Mouse (Mus musculus): ENCODE measurements around the gene Nefh. TPM values are rescaled to one million over a fixed set of nuclear protein-coding genes. Genes with fewer than 3 reads are reported as not detected.

Nefh gene
- 1.1 TPM for polyA plus RNA-seq (2014; fragmentation: Illumina TruSeq; extraction: RNeasy Lipid Tissue Mini Kit (QIAGEN cat#74804); ENCODE audit: low read depth, low replicate concordance)

DNA sequence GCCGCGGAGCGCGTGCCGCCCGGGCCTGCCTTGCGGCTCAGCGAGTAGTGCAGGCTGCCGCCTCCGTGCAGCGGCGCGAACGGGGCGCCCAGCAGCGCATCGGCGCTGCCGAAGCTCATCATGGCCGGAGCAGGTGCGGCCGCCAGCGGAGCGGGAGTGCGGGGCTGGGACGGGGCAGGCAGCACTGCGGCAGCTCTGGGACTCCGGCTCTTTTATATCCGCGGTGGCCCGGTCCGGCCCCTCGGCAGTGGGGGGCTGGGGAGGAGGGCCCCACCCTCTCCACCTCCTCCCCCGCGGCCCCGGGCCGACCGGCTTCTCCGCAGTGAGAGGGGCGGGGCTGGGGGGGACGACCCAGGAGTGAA lies at the start of gene Nefh:
Gene Nefh, minus strand, starts transcription at position 252 of the 362 bp plus-strand sequence.

DNA sequence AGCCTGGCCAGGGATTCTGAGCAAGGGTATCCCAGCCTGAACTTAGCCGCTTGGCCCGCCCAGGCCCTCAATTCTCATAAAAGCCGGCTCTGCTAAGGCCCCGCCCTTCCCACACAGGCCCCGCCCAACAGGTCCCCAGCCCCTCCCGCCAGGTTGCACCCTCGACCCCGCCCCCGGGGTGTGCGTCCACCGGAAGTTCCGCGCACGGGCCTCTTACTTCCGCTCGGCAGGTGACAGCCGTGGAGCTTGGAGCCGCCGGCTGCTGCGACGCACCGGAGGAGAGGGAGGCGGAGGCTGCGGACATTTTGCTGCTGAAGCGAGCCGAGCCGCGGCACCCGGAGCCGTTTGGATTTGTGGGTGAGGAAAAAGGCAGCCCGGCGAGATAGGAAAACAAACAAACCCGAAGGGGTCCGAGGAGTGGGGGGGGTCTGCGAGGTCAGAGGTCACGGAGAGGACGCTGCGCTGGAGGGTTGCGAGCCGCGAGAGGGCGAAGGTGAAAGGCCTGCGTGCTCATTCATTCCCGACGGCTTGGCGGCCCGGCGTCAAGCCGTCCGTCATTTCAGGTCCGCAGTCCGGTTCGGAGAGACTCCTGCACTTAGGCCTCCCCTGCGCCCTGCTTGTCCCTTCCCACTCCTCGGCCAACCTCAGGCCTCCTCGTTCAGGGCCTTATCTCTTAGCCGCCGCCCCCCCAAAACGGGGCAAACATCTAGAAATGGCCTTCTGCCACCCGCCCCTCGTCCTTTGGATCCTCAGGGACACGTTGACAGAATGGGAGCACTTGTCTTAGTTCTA lies 39.0 kb upstream of the Nefh start, which contains the start of gene Ap1b1:
Gene Ap1b1, plus strand, starts transcription at position 130 of the 792 bp plus-strand sequence.

DNA sequence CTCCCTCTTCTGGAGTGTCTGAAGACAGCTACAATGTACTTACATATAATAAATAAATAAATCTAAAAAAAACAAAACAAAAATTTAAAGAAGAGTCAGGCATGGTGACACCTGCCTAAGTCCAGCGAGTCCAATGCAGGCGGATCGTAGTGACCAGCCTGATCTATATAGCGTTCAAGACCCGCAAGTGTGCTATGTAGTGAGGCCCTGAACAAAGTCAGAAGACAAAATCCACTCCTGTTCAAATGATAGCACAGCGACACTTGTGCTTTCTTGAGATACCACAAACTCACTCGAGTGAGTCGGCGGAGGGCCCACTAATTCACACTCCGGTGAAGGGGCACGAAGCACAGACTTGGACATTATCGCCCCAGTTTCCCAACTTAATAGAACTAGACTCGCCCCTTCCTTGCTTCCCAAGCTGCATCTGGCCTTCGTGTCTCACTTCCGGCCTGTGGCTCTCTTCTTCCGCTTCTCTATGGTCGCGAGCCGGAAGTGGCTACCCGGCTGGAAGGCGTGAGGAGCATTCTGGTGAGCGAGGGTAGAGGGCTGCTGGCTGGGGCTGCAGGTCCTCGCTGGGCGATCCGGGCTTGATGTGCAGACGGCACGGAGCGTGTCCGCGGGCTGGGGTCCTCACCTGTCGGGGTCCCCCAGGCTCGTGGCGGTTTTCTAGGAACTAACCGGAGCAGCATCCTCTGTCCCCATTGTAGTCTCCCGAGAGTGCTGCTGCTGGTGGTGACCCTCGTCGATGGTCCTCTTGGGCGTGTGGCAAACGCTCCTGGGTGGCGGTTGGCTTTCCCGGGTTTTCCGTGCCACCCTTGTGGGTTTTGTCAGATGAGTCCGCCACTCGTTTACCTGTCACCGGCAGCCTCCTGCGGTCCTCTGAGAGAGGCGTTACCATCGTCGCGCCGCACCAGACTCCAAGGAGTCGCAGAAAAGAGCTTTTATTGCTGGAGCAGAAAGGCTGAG lies 52.7 kb downstream of the Nefh start, which contains the start of gene Thoc5:
Gene Thoc5, plus strand, starts transcription at position 473 of the 969 bp plus-strand sequence.

Other genes with a start within 250 kb of the Nefh start
- 38.8 TPM for gene Uqcr10, start 243.7 kb downstream of the Nefh start, polyA plus RNA-seq (2014; fragmentation: Illumina TruSeq; extraction: RNeasy Lipid Tissue Mini Kit (QIAGEN cat#74804); ENCODE audit: low read depth, low replicate concordance)
- not detected for gene Zmat5, start 243.4 kb downstream of the Nefh start, polyA plus RNA-seq (2014; fragmentation: Illumina TruSeq; extraction: RNeasy Lipid Tissue Mini Kit (QIAGEN cat#74804); ENCODE audit: low read depth, low replicate concordance)
- not detected for gene Cabp7, start 201.3 kb downstream of the Nefh start, polyA plus RNA-seq (2014; fragmentation: Illumina TruSeq; extraction: RNeasy Lipid Tissue Mini Kit (QIAGEN cat#74804); ENCODE audit: low read depth, low replicate concordance)
- gene Nf2, start 98.5 kb downstream of the Nefh start, polyA plus RNA-seq (2014; fragmentation: Illumina TruSeq; extraction: RNeasy Lipid Tissue Mini Kit (QIAGEN cat#74804); ENCODE audit: low read depth, low replicate concordance), result 217 TPM
- 25.3 TPM for gene Nipsnap1, start 74.1 kb downstream of the Nefh start, polyA plus RNA-seq (2014; fragmentation: Illumina TruSeq; extraction: RNeasy Lipid Tissue Mini Kit (QIAGEN cat#74804); ENCODE audit: low read depth, low replicate concordance)
- 8.7 TPM for gene Thoc5, start 52.7 kb downstream of the Nefh start, polyA plus RNA-seq (2014; fragmentation: Illumina TruSeq; extraction: RNeasy Lipid Tissue Mini Kit (QIAGEN cat#74804); ENCODE audit: low read depth, low replicate concordance)
- 71.3 TPM for gene Ap1b1, start 38.8 kb upstream of the Nefh start, polyA plus RNA-seq (2014; fragmentation: Illumina TruSeq; extraction: RNeasy Lipid Tissue Mini Kit (QIAGEN cat#74804); ENCODE audit: low read depth, low replicate concordance)
- not detected for gene Rasl10a, start 110.1 kb upstream of the Nefh start, polyA plus RNA-seq (2014; fragmentation: Illumina TruSeq; extraction: RNeasy Lipid Tissue Mini Kit (QIAGEN cat#74804); ENCODE audit: low read depth, low replicate concordance)
- gene Gas2l1, start 117.3 kb upstream of the Nefh start, polyA plus RNA-seq (2014; fragmentation: Illumina TruSeq; extraction: RNeasy Lipid Tissue Mini Kit (QIAGEN cat#74804); ENCODE audit: low read depth, low replicate concordance), result 4.2 TPM
- not detected for gene Rhbdd3, start 150.9 kb upstream of the Nefh start, polyA plus RNA-seq (2014; fragmentation: Illumina TruSeq; extraction: RNeasy Lipid Tissue Mini Kit (QIAGEN cat#74804); ENCODE audit: low read depth, low replicate concordance)
- gene Ewsr1, start 151.2 kb upstream of the Nefh start, polyA plus RNA-seq (2014; fragmentation: Illumina TruSeq; extraction: RNeasy Lipid Tissue Mini Kit (QIAGEN cat#74804); ENCODE audit: low read depth, low replicate concordance), result 224 TPM
- gene Emid1, start 204.2 kb upstream of the Nefh start, polyA plus RNA-seq (2014; fragmentation: Illumina TruSeq; extraction: RNeasy Lipid Tissue Mini Kit (QIAGEN cat#74804); ENCODE audit: low read depth, low replicate concordance), result not detected

Data from adrenal gland, adult 10 weeks (tissue).